Mouse (Mus musculus): Measurements from ENCODE around the gene Casq2.

DNA sequence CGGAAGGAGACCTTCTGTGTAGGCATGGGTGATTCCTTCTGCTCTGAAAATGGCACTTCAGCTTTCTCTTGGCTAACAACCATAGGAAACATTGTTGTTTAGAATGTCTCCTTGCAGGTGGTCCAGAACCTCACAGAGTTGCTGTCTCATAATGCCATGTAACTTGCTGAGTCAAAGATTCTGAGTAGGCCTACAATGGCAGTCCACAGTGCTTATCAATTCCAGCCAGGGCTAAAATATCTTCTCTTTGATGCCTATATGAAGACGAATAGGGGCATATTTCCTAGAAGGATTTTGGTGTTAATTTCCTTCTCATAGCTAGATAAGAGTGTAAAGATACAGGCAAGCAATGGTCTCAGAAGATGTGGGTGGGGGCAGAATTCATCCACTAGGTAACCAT is 38.7 kb upstream of the Casq2 start:
- no peak for TF ChIP-seq ZNF384 (IDR thresholded peaks at IDR 0.05; ENCODE audit: low read depth, low read length)
- no peak for TF ChIP-seq ZC3H11A (IDR thresholded peaks at IDR 0.05; ENCODE audit: borderline replicate concordance, low read depth, low read length)
- TF ChIP-seq CHD2 (IDR thresholded peaks at IDR 0.05; ENCODE audit: low read depth, low read length) = no peak
- TF ChIP-seq MAFK (IDR thresholded peaks at IDR 0.05; ENCODE audit: insufficient read depth, low read depth, low read length) = no peak
